Mouse (Mus musculus) erythroblast, adult 5-6 weeks (primary cell): ENCODE results near the gene Kcnq1. TPM values are rescaled to one million over a fixed set of nuclear protein-coding genes. Genes with fewer than 3 reads are reported as not detected.

Experiments used
- ATAC-seq: replicated peaks from 2 replicates; pipeline ENCODE4 v1.8.0; 2016; ENCODE audit warnings: moderate number of reproducible peaks, mild to moderate bottlenecking, moderate TSS enrichment, inconsistent platforms; ENCODE audit not compliant: poor library complexity, low FRiP score, severe bottlenecking
- total RNA-seq, 2 experiments: library from RNA; stranded (forward) in 1 of 2; stranded (reverse) in 1 of 2; fragments of 150-400 nt in 1 of 2; fragments of 200-764, 138-1000 nt in 1 of 2; gene quantifications; 2 replicates each; pipeline versions ENCODE4 v1.2.3 to v1.2.4; 2015 to 2017; ENCODE audit warnings: low replicate concordance in 2 of 2

The Kcnq1 gene
- total RNA-seq, 2 experiments from 2014 or later, result not detected

DNA sequence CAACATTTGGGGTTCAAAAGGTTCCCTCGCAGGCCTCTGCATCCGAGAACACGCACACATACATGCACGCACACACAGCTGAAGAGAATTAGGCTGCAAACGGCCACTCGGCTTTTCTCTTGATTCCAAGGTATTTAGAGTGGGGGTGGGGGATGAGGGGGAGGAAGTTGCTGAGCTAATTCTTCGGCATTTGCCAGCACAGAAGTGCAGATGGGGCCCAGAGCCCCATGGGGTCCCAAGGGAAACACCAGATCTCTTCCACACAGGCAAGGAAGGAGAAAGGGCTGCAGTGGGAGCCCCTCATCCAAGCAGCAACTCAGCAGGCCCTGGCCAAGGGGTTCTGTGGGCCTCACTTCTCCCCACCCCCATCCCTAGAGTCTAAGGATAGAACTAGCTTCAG, 193.9 kb downstream of the Kcnq1 start:
- no peak for ATAC-seq

DNA sequence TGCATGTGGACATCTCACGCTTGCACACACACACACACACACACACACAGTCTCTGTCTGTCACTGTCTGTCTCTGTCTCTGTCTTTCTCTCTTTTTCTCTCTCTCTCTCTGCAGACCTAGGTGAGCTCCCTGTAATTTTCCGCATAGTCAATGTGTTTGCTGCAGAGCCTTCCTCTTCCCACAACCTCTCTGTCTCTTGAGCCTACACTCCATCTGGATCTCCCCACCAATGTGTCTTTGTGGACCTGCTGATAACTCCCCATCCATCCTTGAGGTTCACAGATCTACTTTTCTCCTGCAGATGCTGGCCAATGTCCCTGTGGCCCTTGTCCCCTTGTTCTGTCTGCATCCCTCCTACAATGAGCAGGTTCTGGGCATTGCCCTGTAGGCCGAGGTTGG, 194.5 kb downstream of the Kcnq1 start:
- ATAC-seq, result no peak

DNA sequence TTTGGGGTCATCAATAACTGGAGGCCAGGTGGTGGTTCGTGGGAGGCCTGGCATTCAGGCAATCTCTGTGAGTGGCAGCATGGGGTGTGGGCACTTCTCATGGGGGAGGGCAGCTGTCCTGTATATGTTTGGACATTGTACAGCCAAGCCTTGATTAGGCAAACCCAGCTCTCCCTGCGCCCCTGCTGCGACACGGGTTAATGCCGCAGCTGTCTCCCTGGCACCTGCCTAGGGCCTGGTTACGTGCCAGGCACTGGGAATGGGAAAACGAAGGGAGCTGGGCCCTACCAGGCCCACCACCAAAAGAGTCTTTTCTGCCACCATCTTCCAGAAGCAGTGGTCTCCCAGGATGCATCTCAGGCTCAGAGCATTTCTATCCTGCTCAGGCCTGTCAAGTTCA, 196.0 kb downstream of the Kcnq1 start:
- no peak for ATAC-seq

GRCm38 (mm10) chr7:143302593-143303238, 196.6 kb downstream of the Kcnq1 start:
- ATAC-seq, result no peak

DNA sequence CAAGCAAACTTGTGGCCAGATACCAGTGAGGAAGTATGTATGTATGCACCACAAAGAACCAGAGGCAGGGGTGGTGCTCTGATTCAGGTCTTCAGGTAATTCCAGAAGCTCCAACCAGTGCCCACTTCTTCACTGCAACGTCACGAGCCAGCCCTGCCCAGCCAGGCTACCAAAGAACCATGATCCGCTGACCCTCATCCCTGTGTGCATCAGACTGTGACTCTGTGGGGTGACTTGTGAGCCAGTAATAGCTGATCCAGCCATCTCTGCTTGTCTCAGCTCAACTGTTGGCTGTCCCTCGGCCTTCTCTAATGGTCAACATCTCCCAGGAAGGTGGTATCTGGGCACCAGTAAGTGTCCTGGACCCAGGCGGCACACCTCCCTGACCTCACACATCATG, 197.4 kb downstream of the Kcnq1 start:
- ATAC-seq, result no peak

DNA sequence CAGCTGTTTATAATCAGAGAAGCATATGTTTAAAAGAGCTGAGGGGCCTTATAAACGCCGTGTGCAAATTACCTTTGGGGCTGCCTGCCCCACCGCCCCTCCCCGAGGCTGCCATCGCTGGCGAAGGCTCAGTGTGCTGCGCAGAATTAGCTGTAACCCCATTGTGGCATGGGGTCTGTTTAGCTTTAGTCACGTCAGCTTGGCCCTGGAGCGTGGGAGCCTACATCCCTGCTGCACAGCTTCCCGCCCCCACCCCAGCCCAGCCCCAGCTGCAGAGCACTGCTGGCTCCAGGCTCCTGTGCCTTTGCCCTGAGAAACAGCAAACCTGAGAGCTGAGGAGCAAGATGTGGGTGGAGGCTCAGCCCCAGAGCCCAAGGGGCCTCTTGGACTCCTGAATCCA, 199.6 kb downstream of the Kcnq1 start:
- ATAC-seq, result no peak

DNA sequence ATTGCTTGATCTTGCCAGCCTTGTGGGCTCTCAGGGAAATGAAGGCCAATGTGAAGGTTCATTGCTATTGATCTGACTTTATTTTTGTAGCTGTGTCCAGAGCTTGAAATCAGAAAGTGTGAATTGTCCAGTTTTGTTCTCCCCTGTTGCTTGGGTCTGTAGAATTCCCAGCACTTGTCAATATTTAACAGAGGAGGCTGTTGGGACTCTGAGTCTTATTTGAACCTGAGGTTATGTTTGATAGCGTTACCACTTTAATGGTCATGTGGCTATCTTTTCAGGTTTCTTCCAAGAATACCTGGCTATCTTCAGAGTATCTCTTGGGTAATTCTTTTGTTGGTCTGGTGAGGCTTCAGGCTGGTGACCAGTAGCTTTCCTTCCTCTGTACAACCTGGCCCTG, 201.8 kb downstream of the Kcnq1 start:
- no peak for ATAC-seq

- no peak for ATAC-seq
Observed at GRCm38 (mm10) chr7:143310311-143310710, 204.1 kb downstream of the Kcnq1 start.

GRCm38 (mm10) chr7:143310847-143311246, 204.7 kb downstream of the Kcnq1 start:
- ATAC-seq, result no peak

DNA sequence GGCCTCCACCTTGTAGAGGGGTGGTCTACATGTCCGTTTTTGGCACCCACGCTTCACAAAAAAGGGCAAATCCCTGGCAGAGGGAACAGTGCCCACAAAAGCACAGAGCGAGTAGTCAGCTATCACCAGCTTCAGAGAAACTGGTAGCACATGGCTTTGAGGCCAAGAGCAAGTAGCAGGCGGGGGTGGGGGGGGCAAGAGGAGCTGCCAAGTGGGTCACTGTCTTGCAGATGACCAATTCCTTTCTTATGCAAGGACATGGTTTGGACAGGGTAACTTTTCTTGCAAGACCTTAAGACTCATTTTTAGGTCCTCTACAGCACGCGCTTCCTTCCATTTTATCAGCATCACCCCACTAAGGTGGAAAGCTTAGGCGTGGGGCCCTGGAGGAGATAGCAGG, 205.3 kb downstream of the Kcnq1 start:
- ATAC-seq, result no peak

- ATAC-seq, result no peak
Observed at GRCm38 (mm10) chr7:143313572-143314319, 207.6 kb downstream of the Kcnq1 start.

- ATAC-seq, result no peak
Observed at GRCm38 (mm10) chr7:143318512-143318911, 212.3 kb downstream of the Kcnq1 start.

DNA sequence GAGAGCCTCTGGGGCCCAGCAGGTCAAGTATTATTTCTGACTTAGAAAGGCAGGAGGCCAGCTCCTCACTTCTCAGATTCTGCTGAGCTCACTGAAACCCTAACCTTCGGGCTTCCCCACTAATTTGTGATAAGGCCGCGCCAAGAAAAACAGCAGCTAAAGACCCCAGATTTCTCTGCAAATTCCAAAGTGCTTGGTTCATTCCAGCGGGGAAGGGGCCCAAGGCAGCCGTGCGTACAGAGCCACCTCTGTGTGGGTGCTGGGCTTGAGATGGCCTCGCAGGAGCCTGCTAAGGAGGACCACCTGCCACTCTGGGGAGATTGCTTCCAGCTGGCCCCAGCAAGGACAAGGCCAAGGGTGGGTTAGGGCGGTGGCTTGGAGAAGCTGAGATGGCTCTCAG, 214.2 kb downstream of the Kcnq1 start:
- no peak for ATAC-seq

DNA sequence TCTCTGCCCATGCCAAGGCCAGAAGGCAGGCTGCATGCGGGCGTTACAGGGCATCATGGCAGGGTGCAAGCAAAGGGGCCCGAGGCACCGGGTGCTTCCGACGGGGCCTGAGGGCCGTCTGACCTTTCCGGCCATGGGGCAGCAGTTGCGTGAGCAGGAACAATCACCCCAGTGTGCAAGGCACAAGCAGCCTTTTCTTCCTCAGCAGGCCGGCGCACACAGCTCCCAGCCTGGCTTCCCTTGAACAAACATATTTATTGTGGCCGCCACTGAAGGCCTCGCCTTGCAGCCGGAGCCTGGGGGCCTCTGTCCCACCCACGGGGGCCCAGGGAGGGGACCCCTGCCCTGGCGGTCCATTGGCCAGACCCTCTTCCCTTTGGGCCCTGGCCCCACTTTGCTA, 218.9 kb downstream of the Kcnq1 start:
- ATAC-seq, result no peak

DNA sequence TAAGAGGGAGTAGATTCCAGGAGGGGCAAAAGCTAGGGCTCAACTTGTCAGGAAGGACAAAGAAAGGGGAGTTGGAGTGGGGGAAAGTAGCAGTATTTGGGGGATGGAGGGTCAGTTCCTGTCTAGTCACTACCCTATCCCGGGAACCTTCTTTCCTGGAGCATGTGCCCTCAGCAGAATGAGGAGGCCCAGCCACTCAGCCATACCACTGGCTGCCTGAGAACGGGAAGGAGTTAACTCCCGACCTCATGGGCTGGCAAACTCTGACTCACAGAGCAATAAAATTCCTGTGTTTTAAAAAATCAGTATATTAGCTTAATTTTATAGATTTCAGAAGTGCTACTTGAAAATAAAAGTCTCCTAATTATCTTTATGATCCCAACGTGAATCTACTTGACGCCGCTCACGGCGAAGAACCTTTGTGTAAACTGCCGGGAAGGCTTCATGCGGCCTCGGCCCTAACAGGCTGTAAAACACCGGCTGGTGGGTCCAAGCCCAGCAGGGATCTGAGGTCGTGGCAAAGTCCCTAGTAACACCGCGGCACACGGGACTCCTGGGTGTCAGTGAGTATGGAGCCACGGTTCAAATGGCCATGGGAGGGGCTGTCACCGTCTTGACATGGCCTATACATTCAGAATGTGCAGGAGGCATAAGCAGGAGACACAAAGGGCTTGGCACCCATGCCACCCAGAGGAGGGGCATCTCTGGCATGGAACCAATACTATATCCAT, 222.2 kb downstream of the Kcnq1 start:
- no peak for ATAC-seq

DNA sequence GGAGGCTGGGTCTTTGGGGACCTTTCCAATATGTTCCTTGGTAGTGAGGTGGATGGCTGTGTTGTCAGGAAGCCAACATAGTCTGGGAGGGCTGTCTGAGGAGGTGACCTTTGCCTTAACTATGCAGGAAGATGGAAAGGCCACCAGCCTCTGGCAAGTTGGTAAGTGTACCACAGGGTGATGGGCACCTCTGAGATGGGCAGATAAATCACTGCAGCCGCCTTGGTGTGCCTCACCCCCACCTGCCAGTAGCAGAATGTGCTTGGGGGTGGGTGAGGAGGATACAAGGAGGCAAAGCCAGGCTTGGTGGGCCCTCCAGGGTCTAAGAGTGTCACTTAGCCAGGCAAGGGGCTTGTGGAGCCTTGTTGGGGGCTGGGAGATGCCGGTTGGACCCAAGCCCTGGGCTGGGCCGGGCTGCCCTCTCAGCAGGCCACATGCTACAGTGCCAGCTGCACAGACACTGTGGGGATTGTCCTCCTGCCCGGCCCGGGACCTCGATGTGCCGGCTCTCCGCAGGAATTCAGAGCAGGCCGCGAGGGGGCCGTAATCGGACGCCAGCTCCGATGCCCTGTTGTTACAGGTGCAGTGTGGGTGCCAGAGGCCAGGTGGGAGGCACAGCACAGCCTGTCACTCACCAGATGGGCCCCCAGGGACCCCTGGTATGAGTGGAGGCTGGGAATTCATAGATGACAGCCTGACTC, 223.1 kb downstream of the Kcnq1 start:
- no peak for ATAC-seq

DNA sequence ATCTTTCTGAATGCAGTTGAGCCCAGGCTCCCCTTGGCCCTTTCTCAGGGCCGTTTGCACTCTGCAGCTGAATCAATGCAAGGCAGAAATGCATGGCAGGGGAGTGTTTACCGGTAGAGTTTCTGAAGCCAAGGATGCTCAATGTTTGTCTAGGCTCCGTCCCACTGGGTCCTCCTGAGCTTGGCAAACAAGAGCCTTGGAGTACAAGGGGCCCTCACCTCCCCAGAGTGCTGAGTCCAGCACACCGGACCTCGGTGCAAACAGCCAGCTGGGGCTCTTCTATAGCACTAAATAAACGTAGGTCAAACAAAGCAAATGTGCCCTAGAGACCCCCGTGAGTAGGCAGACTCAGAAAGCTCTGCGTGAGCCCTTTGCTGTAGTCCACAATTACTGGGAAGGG, 226.9 kb downstream of the Kcnq1 start:
- ATAC-seq, result no peak

GRCm38 (mm10) chr7:143333604-143334003, 227.4 kb downstream of the Kcnq1 start:
- no peak for ATAC-seq

GRCm38 (mm10) chr7:143338690-143339089, 232.5 kb downstream of the Kcnq1 start:
- ATAC-seq, result no peak

GRCm38 (mm10) chr7:143340601-143341281, 234.6 kb downstream of the Kcnq1 start:
- no peak for ATAC-seq
